Comparison of ENCODE assay signal across 8 mouse cellular contexts in the genomic region with DNA sequence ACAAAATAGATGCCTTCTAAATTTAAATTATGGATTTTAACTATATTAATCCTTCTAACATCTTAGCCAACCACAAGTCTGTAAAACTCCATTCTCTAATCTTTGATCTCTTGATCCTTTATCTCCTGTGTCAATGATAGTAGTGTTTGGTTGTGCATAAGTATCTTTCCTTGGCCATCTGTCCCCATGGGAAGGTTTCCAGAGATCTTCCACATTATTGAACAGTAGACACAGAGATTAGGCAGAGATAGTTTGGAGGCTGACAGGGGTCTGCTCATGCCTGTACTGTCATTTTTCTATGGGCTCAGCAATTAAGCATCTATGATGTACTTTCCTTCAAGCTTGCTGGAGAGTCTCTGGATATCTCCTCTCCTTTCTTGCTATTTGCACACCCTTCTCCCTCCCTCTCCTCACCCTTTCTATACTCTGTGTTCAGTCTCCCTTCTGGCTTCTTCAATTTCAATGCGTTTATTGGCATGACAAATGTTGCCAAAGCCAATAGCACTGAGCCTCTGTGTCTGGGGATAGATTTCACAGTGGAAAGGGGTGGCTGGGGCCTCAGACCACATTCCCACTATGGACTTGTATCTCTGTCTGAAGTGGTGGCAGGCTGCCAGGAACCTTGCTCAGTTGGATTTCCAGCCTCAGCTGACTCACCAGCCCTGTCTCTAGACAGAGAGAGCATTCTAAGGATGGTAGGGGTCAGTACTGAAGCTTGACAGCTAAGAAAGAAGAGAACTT. TPM values are rescaled to one million over a fixed set of nuclear protein-coding genes. Genes with fewer than 3 reads are reported as not detected.
DNase-seq lines count a peak whose midpoint lies in the region; ATAC-seq lines count a peak whose summit lies in the region.

No protein-coding gene starts in this region.

- WGBS in heart, embryonic 16.5 days = 16% methylated on average over 1 of the region's 1 CpGs
- WGBS in neural tube, embryonic 13.5 days = 33% methylated on average over 1 of the region's 1 CpGs

- no peaks in the 10 kb centered on the region for H3K27me3 ChIP-seq in heart, embryonic 16.5 days (ENCODE audit: control insufficient read depth, insufficient read depth, low read length)
- no peaks in the 10 kb centered on the region for H3K27me3 ChIP-seq in neural tube, embryonic 13.5 days

- H3K4me3 ChIP-seq in heart, embryonic 16.5 days (ENCODE audit: low read length) = no peak overlapping the region
- H3K4me3 ChIP-seq in neural tube, embryonic 13.5 days = no peak overlapping the region

- H3K4me1 ChIP-seq in heart, embryonic 16.5 days (ENCODE audit: control insufficient read depth, insufficient read depth, low read length) = peaks cover 21% of the 10 kb centered on the region
- peaks cover 34% of the 10 kb centered on the region for H3K4me1 ChIP-seq in neural tube, embryonic 13.5 days (replicated peaks)

- no peak overlapping the region for H3K9ac ChIP-seq in heart, embryonic 16.5 days (ENCODE audit: low read length)
- H3K9ac ChIP-seq in neural tube, embryonic 13.5 days = no peak overlapping the region

- no peaks in the 10 kb centered on the region for H3K9me3 ChIP-seq in heart, embryonic 16.5 days (replicated peaks; ENCODE audit: control insufficient read depth, low read length)
- no peaks in the 10 kb centered on the region for H3K9me3 ChIP-seq in neural tube, embryonic 13.5 days

- no peak overlapping the region for H3K4me2 ChIP-seq in heart, embryonic 16.5 days (ENCODE audit: low read depth, low read length)
- no peak overlapping the region for H3K4me2 ChIP-seq in neural tube, embryonic 13.5 days

- H3K27ac ChIP-seq in heart, embryonic 16.5 days (ENCODE audit: low read length) = peak overlapping the region; percentile 37; the same call in 1 of the 2 replicates
- peak overlapping the region; percentile 52; the same call in 1 of the 2 replicates for H3K27ac ChIP-seq in neural tube, embryonic 13.5 days (replicated peaks)

- H3K36me3 ChIP-seq in heart, embryonic 16.5 days (ENCODE audit: control insufficient read depth, insufficient read depth) = no peaks in the 10 kb centered on the region
- no peaks in the 10 kb centered on the region for H3K36me3 ChIP-seq in neural tube, embryonic 13.5 days

- DNase-seq in layer of hippocampus, adult 9-11 months = peak; percentile 18
- no peak for DNase-seq in layer of hippocampus, adult 11-12 months (ENCODE audit: low spot score)
- DNase-seq in adipocyte (ENCODE audit: low spot score) = peak; percentile 35
- DNase-seq in cerebellum, adult 18-20 months = peak; percentile 63 to 69
- DNase-seq in thymus, postnatal 10 days (ENCODE audit: low spot score in 2 of 2) = no peak
- DNase-seq in c-Kit-positive CD71-positive TER-119-positive erythroid progenitor cells, embryonic 14.5 days (ENCODE audit: low spot score) = no peak

- ATAC-seq in heart, embryonic 16.5 days (replicated peaks; ENCODE audit: extremely low read depth, insufficient read depth, low FRiP score) = peak; percentile 77; the same call in 1 of the 2 replicates
- peak; percentile 56; the same call in 1 of the 2 replicates for ATAC-seq in neural tube, embryonic 13.5 days (ENCODE audit: low read depth)

RNA-seq across cellular contexts. Expression of gene Plxna2, which starts 29.1 kb away (rescaled TPM):
- polyA plus RNA-seq in heart, embryonic 16.5 days (2015; fragmentation: Nextera tagmentation; extraction: Ambion mirVana) = 5.2 and 6.3 TPM in 2 replicates
- 42.6 and 50.5 TPM in 2 replicates for polyA plus RNA-seq in neural tube, embryonic 13.5 days (2015; fragmentation: Nextera tagmentation; extraction: Ambion mirVana)

Comparison
In these comparisons a context has a peak if more than half of its experiments do, and no peak if none do; other contexts are left out.
1. DNase-seq: peak in layer of hippocampus, adult 9-11 months (single experiment), adipocyte (single experiment) and cerebellum, adult 18-20 months (2 of 2); none in layer of hippocampus, adult 11-12 months (single experiment), thymus, postnatal 10 days (0 of 2) and c-Kit-positive CD71-positive TER-119-positive erythroid progenitor cells, embryonic 14.5 days (single experiment).